Mouse (Mus musculus): ENCODE measurements at regions not wholly inside any gene's neighbourhood (a gene's known extent, or its start where the extent isn't known, plus 50 kb on each side); places are given as distances from the start of the nearest gene placed in this dataset.

DNA sequence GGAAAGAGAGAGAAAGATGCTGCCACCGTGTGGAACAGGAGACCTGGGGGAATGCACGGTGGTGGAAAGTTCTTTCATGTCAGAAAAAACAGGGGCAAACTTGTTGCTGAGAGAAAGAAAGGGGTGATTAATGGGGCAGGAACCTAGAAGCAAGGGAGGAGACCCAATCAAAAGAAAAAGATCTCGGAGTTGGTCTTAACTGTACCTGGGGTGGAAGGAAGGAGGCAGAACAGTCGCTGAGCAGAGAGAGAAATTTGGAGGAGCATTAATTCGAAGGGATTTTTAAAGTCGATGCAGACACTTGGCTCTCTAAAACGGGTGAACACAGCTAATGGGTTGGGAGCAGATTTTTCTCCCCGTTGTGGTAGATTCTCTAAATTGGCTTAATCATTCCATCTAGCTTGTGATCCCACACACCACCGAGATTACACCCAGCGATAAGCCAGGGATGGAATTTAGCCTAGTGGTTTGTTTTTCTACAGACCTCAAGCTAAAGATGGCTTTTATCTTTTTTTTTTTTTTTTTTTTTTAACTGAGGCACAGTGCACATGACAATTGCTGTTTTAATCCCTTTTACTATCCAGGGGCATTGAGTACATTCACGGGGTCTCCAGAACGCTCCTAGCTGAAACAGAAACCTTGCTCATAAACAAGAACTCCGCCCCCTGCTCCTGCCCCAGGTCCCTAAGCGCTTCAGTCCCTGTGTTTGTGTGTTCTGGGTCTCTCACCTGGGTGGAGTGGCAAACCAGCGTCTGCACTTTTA, 73.1 kb upstream of the Cpm start:
- in situ Hi-C loops (cut with MboI): no loop called here

DNA sequence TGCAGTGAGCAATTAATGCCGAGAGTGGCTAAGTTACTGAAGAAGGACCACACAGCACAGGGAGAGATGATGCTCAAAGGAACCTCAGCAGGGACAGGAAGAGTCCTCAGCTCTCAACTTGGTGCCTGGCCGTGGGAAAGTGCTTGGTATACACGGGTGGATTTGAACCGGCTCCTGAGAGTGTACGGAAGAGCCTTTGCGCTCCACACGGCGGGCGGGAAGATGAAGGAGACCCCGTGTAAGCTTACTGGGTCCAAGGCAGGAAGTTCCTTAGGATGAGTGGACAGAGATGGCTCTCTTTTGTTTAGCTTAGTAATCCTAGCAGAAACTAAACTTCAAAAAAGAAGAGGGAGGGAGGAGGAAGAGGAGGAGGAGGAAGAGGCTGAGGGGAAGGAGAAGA, 73.8 kb upstream of the Cpm start:
- in situ Hi-C loops (cut with MboI): no loop called here

DNA sequence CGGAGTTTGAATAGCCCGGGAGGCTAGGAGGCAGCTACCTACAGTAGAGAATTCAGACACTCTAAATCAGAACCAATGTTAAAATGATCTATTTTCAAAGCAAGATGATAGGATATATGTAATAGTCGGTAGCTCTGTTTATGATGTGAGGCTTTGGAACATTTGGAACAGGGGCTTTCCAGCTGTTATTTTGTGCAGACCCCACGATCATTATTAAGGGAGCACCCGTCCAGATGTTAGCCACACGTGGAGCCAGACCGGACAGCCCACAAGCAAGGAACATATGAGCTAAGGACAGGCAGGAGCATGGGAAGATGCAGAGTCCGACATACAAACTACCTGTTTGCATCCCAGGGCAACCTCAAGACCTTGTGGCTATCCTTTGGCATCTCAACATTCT, 74.3 kb upstream of the Cpm start:
- in situ Hi-C loops (cut with MboI): no loop called here

DNA sequence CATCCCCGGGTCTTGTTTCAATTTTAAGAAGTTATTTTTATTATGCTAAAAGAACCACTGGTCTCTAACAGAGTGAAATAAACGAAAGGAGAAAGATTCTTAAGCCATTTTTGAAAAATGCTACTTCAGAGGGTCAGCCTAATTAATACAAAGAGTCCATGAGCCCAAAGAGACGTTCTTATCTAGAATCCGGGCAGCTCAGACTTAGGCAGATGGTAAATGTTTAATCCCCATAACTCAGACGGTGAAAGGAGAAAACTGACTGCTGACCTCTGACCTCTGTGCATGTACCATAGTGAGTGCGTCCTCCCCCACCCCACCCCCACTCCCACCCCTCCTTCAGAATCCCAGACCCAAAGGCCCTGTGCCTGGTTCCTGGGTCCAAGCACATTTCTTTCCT, 74.8 kb upstream of the Cpm start:
- in situ Hi-C loops (cut with MboI): no loop called here

DNA sequence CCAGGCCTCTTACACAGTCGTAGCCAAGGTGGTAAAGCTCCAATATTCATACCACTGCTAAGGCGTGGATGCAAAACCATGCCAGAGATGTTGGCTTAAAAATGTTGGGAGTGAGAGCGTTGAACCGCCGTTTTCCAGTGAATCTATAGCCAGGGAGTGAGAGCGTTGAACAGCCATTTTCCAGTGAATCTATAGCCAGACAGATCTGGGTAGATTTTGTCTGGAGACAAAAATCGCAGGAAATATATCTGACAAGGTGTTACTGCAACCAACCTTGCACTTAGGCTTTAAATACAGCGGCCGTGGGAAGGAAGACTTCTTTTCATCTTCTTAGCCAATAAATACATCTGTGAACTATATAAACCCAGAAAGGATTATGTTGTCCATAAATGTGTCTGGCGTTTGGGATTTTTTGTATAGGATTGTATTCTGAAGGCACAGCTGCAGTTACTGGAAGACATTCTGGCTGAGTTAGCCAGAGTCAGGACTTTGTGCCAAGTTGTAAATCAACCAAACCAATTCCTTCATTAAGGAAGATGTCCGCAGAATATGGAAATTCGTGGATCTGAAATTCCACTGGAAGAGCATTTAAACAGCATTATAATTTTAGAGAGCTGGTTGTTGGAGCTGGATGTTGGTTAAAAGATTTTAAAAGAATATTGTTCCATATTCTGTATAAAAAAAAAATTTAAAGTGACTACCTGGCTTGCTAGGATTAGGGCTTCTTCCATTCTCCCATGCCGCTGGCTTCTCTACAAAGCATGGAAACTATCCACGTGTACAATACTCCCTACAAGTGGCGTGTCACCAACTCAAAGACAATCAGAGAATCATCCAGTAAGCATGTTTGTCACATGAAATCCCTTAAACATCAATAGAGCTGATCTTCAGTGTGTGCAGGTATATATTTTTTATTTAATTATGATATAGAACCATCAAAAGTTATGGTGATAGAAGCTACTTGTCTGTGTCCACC, 75.8 kb upstream of the Cpm start:
- in situ Hi-C loops (cut with MboI): no loop called here

DNA sequence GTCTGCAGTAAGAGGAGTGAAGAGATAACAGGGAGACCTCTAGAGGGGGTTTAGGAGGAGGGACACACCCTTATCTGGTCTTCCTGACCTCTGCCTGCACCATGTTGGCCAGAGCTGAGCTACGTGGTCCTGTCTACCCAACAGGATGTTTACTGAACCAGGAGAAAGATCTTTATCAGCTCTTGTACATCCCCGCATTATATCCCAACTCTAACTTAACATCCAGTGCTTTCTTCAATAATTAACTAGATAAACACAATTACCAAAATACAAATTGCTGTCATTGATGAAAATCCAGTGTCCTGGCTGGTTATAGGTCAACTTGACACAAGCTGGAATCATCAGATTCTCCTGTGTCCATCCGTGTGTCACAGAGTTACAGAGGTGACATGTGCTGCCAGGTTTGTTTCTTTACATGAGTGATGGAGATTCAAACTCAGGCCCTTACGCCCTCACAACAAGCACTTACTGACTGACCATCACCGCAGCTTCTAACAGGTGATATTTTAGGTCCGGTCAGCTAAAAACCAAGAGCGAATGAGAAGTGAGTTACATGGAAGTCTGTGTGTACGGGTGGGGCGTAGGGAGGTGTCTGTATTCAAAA, 77.1 kb upstream of the Cpm start:
- in situ Hi-C loops (cut with MboI): no loop called here

DNA sequence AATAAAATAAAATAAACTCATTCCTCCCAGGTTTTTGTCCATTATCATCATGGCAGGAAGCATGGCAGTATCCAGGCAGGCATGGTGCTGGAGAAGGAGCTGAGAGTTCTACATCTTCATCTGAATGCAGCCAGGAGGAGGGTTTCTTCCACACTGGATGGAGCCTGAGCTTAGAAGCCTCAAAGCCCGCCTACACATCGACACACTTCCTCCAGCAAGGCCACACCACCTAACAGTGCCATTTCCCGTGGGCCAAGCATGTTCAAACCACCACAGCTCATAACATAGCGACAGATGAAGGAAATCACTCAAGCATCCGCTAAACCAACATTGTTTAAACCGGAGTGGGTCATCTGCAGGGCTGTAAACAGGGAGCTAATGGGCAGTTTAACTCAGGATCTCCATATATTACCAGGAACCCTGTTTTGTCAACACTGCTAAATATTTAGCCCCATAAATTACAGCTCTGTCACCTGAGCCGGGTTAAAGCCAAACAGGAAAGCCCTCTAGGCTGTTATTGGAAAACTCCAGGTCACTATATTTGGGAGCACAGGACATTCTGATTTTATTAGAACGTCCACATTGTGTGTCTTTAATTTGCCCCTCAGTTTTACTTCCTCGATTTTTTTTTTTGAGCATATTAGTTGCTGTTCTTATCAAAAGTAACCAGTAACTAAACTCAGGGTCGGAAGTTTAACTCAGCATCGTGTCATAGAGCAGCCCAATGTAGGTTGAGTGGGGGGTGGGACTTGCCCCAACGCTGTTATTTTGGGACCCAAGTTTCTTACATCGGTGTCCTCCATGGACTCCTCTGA, 77.9 kb upstream of the Cpm start:
- in situ Hi-C loops (cut with MboI): no loop called here

DNA sequence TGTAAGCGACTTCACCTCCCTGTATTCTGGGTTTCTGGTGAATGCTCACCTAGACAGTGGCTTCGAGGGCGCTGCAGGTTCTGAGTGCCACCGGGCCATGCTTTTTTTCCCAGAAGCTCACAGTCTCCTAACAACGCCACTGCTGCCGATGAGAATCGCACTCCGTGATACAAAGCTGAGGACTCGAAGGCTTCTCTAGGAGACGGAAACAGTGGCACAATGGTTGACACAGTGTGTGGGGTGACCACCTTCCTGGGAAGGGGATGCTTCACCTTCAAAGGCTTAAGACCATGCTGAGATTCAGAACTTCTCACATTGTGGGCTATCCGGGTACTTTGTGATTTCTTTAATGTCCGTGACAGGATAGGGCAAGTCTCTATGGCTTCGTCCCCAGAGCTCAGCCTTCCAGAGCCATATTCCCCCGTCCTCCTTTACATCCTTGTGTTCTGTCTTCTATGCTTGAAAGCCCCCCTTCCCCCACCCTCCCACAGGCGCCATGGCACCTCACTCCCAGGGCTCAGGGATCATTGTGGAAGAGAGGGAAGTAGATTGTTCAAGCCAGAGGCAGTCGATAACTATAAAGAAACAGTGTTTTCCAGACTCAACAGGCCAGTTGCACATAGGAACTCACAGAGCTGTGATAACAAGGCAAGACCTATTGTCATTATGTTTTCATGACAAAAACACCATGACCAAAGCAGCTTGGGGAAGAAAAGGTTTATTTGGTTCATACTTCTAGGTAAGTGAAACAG, 79.3 kb upstream of the Cpm start:
- in situ Hi-C loops (cut with MboI): no loop called here

DNA sequence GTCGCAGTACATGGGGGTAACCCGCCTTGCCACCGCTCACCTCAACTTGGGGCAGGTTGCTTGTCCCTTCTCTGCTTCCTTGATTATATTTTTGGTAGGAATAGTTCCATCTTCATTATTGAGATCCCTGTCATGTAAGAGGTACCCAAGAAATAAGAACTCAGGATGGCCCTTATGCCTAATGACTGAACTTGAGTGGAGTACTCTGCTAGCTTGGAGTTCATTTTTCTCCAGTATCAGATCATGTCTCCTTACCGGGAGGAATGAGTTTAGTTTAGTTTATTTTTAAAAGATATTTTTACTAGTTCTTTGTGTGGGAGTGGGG, 79.8 kb upstream of the Cpm start:
- in situ Hi-C loops (cut with MboI): no loop called here

DNA sequence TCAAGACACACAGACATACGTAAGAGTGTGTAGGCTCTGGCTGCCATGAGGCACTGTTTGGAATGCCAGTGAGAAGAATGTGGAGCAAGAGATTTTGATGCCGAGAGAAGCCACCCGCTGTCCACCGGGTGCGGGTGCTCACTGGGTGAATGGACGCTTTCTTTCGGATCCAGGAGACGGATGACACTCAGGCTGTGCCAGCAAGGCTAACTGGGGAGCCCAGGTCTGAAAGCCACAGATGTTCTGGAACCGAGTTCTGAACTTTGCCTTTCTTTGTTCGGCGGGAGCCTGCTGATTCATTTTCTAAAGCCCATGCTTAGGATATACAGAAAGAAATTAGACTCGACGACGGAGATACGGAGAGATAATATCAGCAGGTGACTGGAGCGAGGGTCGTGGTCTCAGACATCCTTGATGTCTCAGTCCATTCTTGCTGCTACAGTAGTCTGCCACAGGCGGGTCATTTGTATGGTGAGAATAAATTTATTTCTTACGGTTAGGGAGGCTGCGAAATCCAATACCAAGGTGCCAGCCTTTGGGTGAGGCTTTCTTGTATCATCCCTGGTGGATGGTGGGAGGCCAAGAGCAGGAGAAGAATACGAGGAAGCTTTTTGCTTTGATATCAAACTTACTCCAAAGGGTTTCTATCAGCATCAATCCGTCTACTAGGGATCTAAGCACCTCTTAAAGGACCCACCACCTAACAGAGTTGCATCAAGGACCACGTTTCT, 80.4 kb upstream of the Cpm start:
- in situ Hi-C loops (cut with MboI): no loop called here

DNA sequence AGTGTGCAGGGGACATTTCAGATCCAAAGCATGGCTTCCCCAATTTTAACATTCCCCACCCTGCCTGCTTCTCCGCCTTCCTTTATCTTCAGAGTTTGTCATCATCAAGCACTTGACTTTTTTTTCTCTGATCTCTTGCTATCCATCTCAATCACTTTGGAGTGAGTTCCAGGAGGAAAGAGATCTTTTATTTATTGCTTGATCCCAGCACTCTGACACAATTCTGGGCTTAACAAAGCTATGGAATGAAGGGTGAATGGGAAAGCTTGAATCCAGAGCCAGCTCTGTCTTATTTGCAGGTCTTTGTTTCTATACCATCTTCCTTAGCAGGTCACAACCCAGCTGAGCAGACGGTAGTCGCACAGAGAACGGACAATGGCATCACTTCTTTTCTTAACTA, 81.0 kb upstream of the Cpm start:
- in situ Hi-C loops (cut with MboI): no loop called here

DNA sequence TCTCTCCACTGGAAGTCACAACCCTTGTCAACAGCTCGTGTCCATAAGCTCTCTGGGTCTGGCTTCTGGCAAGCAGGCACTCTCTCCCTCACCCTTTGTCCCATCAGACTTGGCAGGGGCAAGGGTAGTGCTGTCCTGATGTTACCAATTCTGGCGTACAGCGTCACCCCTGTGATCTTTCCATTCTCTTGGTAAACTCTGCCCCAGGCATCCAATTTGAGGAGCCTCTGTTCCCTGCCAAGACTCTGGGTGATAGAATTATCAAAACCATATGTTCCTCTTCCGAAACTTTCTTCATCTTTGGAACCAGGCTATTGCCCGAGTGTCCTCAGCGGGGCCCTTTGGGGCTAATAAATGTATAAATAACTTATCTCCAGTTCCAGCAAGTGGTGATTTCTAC, 82.0 kb upstream of the Cpm start:
- in situ Hi-C loops (cut with MboI): no loop called here

DNA sequence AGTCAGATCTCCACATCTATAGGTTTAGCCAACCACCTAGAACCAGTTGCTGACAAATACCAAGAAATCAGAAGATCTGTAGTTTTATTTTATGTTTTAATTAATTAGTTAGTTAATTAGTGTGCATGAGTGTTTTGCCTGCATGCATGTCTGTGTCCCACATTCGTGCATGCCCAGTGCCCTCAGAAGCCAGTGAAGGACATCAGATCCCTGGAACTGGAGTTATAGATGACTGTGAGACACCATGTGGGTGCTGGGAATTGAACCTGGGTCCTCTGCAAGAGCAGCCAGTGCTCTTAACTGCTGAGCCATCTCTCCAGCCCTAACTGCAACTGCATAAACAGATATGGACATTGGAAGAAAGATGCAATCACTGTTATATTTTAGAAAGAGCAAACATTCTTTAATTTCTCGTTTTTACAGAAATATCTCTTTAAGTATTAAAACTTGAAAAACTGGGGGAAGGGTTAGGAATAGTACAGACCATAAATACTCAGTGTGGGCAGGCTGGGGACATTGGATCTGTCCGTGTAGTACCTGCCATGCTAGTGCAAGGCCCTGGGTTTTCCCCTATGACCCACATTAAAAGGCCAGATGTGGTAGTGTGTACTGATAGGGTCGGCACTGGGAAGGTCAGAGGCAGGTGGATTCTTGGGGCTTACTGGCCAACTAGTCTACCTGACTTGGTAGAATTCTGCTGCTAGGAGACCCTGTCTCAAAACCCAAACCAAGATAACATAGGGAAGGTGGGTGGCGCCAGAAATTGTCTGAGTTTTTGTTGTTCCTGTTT, 83.3 kb upstream of the Cpm start:
- in situ Hi-C loops (cut with MboI): no loop called here

DNA sequence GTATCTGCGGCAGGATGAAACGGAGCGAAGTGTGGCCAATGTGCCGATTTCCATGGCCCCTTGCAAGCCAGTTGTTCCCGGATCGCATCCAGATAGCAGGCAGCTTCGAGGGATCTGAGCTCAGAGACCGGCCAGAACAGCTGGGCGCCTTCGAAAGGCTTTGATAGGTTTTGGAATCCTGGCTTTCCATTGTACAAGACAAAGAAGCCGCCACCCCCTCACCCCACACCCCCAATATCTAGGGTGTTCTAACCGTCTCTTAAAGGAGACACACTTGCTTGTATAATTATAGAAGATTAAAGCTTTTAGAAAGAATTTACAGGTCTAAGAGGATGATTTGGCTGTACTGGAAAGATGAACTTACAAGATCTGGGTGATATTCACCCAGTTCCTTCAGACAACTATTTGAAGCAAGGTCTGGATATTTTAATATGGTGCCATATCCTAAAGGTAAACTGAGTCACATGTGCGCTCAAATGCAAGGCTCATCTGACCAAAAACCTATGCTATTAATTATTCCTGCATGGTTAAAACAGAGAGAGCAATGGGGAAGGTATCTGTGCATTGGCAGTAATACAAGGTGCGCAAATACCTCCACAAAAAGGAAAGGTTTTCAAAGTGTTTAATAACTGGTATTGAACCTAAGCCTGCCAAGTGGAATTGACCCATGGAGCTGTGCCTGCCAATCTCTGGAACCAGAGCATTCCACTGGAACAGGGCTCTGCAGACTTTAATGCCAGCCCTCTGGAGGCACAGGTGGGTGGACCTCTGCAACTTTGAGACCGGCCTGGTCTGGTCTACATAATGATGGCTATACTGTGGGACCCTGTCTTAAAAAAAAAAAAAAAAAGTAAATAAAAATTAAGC, 84.4 kb upstream of the Cpm start:
- in situ Hi-C loops (cut with MboI): no loop called here

DNA sequence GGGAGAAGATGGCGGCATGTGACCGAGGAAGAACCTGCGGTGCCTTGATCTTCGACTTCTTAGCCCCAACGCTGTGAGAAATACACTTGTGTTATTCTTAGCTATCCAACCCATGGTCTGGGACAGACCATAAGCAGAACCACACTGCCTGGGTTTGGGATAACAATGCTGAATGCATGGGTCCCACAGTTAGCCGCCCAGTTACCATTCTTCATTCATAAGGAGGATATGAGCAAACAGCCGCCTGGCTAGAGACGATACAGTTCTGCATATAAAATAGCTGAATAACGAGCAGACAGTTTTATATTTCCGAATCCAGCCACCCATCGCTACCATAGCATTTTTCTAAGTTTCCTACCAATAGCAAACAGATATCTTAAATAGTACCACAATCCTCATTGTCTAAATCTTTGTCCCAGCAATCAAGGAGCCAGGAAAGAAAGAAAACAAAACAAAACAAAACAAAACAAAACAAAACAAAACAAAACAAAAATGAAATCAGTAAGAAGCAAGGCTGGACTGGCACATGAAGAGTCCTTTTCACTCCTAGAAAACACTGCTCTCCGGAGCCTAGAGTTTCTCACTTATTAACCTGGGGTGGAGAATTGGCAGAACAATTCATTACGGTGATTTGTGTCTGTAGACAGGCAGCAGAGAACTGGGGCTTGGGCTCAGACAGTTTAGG, 85.2 kb upstream of the Cpm start:
- in situ Hi-C loops (cut with MboI): no loop called here

DNA sequence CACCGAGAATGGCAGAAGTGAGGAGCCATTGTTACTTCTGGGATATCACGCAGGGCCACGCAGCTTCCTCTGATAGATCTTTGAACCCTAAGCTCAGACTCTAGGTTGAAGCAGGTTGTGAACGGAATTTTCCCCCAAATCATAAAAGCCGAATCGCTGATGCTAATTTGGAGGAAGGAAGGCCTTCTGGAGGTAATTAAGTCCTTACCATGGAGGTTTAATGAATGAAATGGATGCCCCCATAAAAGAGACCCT, 85.7 kb upstream of the Cpm start:
- in situ Hi-C loops (cut with MboI): no loop called here

DNA sequence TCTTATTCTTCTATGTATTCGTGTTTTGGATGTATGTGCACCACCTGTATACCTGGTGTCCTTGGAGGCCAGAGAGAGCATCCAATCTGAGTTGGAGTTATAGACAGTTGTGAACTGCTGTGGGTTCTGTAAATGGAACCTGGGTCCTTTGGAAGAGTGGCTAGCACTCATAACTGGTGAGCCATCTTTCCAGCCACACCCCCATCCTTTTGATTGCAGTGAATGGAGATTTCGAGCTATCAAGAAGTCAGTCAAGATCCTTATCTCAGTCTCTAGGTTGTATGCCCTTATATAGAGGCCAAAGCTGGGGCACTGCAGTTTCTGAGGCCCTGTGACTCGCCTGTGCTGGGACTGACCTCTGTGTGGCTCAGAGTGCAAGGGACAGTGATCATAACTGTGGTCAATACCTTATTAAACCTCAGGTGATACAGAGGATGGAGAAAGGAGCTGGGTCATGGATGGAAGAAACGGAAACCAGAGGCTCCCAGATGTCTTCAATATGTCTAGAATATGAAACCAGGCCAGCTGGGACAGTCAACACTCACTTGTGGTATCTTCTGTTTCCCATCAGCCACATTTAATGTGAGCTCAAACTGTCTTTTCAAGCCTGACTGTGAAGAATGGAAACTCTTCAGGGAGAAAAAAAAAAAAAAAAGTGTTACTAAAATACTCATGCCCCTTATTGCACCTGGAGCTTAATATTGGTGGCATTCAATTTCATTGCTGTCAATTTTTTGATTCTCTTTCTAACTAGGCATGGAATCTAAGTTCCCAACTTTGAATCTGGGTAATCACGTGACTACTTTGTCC, 86.2 kb upstream of the Cpm start:
- in situ Hi-C loops (cut with MboI): no loop called here

DNA sequence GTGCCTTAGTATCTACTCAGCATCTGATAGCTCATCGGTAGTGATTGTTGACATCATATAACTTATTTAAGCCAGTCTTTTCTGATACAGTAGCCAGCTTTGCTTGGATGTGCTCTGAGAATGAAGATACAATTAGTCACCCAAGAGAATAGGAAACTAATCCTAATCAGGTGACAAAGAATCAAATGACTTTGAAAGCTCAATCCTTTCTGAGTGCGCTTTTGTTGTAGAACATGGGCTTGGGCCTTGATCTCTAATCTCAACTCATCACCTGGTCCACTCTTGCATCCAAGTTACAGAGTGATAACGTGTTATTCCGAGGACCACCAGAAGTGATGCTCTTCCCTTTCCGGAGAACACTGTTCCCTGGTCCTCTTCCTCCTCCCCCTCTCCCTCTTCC, 86.9 kb upstream of the Cpm start:
- in situ Hi-C loops (cut with MboI): no loop called here

Data from mature B cell (primary cell).